Mouse (Mus musculus): ENCODE data around the gene Srpk1. TPM values are rescaled to one million over a fixed set of nuclear protein-coding genes. Genes with fewer than 3 reads are reported as not detected.

The Srpk1 gene
- 10 to 100 TPM; 34.9 to 35.2 TPM for total RNA-seq (2021)
- long read RNA-seq, experiment 1, full-length matches to known transcripts, result 19 of 29 reads
- long read RNA-seq, experiment 1, partial matches to known transcripts, result 4 of 29 reads
- long read RNA-seq, experiment 1, other reads (novel, unspliced or antisense), result 6 of 29 reads
- long read RNA-seq, experiment 2, full-length matches to known transcripts, result 24 of 33 reads
- long read RNA-seq, experiment 2, partial matches to known transcripts, result 5 of 33 reads
- long read RNA-seq, experiment 2, other reads (novel, unspliced or antisense), result 4 of 33 reads

- intact Hi-C loops (cut with DNase I), result no loop called here
Measured at GRCm38 (mm10) chr17:28622300-28622759, at the start of gene Srpk1. Gene Srpk1 (minus strand): TSS chr17:28622709.

GRCm38 (mm10) chr17:28659564-28659963 lies 37.1 kb upstream of the Srpk1 start:
- intact Hi-C loops (cut with DNase I), result no loop called here
- DNase-seq, result no peak

More at GRCm38 (mm10) chr17:28622300-28622759, at the start of gene Srpk1:
- DNase-seq, result peak; percentile 93 to 95

- DNase-seq, result no peak
- intact Hi-C loops (cut with DNase I), result no loop called here
Measured at GRCm38 (mm10) chr17:28657936-28658335, 35.4 kb upstream of the Srpk1 start.

- DNase-seq, result peak in 1 of 2 experiments; percentile 16
- intact Hi-C loops (cut with DNase I), result no loop called here
Measured at GRCm38 (mm10) chr17:28650268-28650667, 27.8 kb upstream of the Srpk1 start.

GRCm38 (mm10) chr17:28648607-28649370 lies 26.3 kb upstream of the Srpk1 start:
- intact Hi-C loops (cut with DNase I), result loop anchor here (5.0 kb wide), 2 partner anchors 56 to 96 kb away; no protein-coding TSS in a partner anchor
- peak; percentile 9 to 48 for DNase-seq

GRCm38 (mm10) chr17:28646221-28646620 lies 23.7 kb upstream of the Srpk1 start:
- intact Hi-C loops (cut with DNase I), result loop anchor here (5.0 kb wide), 2 partner anchors 54 to 94 kb away; no protein-coding TSS in a partner anchor
- no peak for DNase-seq

- intact Hi-C loops (cut with DNase I), result no loop called here
- no peak for DNase-seq
Measured at GRCm38 (mm10) chr17:28644112-28644511, 21.6 kb upstream of the Srpk1 start.

GRCm38 (mm10) chr17:28643697-28644096 lies 21.2 kb upstream of the Srpk1 start:
- no peak for DNase-seq
- intact Hi-C loops (cut with DNase I), result no loop called here

- intact Hi-C loops (cut with DNase I), result no loop called here
- DNase-seq, result no peak
Measured at GRCm38 (mm10) chr17:28640113-28640512, 17.6 kb upstream of the Srpk1 start.

GRCm38 (mm10) chr17:28637711-28638690 lies 15.5 kb upstream of the Srpk1 start:
- intact Hi-C loops (cut with DNase I), result no loop called here

GRCm38 (mm10) chr17:28635842-28636241 lies 13.3 kb upstream of the Srpk1 start:
- no peak for DNase-seq
- intact Hi-C loops (cut with DNase I), result no loop called here

More at GRCm38 (mm10) chr17:28637711-28638690, 15.5 kb upstream of the Srpk1 start:
- peak; percentile 15 to 16 for DNase-seq

GRCm38 (mm10) chr17:28629125-28629524 lies 6.6 kb upstream of the Srpk1 start:
- DNase-seq, result no peak
- intact Hi-C loops (cut with DNase I), result no loop called here

GRCm38 (mm10) chr17:28628248-28629124 lies 6.0 kb upstream of the Srpk1 start:
- intact Hi-C loops (cut with DNase I), result no loop called here
- DNase-seq, result no peak

- intact Hi-C loops (cut with DNase I), result no loop called here
- DNase-seq, result no peak
Measured at GRCm38 (mm10) chr17:28626937-28627336, 4.4 kb upstream of the Srpk1 start.

GRCm38 (mm10) chr17:28625327-28625726 lies 2.8 kb upstream of the Srpk1 start:
- intact Hi-C loops (cut with DNase I), result no loop called here
- DNase-seq, result no peak

- no peak for DNase-seq
- intact Hi-C loops (cut with DNase I), result no loop called here
Measured at GRCm38 (mm10) chr17:28624841-28625240, 2.3 kb upstream of the Srpk1 start.

GRCm38 (mm10) chr17:28621381-28622299 lies 869 bp downstream of the Srpk1 start:
- peak; percentile 38 to 43 for DNase-seq
- intact Hi-C loops (cut with DNase I), result no loop called here

- intact Hi-C loops (cut with DNase I), result no loop called here
- DNase-seq, result no peak
Measured at GRCm38 (mm10) chr17:28618775-28619174, 3.7 kb downstream of the Srpk1 start.
